Mouse (Mus musculus) adrenal gland, adult 8-10 months (tissue): ENCODE measurements around the gene A930033H14Rik. TPM values are rescaled to one million over a fixed set of nuclear protein-coding genes. Genes with fewer than 3 reads are reported as not detected.
A peak's percentile ranks its signal among the peaks of the same experiment; 100 is the strongest.

ENCODE experiments used
- DNase-seq: peaks from one replicate; pipeline ENCODE4 v3.0.0; 2022
- total RNA-seq, 4 experiments: library from RNA; stranded (reverse); gene quantifications; 2 replicates each; pipeline ENCODE4 v1.2.4; 2022

Gene A930033H14Rik
- 1 to 10 TPM; 2.0 to 4.5 (median 3.5) TPM for total RNA-seq

DNA sequence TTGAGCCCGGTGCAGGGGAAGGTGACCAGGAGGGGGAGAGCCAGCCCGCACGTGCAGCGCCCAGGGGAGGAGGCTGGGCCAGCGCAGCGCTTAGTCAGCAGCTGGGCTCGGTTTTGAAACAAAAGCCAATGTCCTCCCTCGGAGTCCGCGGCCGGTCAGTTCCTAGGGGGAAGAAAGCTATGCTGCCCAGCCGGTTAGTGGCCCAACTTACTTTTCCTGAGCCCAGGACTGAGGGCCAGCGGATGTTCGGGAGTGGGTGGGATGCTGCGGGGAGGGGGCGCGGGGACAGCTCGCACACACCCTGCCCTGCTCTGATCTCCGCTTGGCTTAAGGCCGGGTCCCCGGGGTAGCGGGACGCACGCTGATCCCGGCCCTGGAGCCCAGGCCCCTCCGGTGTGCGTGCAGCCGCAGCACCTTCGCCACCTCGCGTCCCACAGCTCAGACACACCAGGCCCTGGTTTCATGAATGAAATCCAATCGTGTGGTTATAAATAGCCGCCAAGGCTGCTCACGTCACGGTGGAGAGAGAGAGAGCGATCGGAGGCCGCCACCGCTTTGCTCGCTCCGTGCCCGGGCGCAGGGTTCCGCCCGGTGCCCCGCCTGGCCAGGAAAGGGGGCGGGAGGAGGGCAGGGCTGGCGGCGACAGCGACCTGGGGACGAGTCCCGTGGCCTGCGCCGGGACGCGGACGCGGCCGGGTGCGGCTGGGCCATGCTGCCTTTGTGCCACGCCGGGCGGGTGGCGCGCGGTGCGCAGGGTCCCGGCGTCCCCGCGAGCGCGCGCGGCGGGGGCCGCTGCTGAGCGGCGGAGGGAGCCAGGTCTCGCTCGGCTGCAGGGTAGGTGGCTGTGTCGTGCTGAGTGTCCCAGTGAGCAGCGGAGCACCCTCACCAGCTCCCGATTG is at the start of gene A930033H14Rik:
TSS of gene A930033H14Rik (minus strand) at position 557 of the 899 bp plus-strand sequence.
- peak; percentile 87 for DNase-seq

DNA sequence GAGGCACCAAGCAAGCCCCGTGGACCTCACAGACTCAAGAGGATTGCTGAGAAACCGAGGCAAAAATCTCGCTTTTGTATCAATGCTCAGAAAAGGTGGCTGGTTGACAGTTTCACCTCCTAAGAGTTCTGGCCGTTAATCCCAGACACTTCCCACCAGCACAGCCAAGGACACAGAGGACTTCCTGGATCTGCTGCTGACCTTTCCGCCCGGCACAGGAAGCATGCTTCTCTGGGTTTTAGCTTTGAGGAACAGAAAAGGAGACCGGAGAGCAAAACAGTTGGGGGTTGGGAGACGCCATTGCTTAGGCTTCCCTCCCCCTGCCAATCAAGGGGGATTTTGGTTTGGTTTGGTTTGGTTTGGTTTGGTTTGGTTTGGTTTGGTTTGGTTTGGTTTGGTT is 47.0 kb upstream of the A930033H14Rik start:
- DNase-seq, result no peak

DNA sequence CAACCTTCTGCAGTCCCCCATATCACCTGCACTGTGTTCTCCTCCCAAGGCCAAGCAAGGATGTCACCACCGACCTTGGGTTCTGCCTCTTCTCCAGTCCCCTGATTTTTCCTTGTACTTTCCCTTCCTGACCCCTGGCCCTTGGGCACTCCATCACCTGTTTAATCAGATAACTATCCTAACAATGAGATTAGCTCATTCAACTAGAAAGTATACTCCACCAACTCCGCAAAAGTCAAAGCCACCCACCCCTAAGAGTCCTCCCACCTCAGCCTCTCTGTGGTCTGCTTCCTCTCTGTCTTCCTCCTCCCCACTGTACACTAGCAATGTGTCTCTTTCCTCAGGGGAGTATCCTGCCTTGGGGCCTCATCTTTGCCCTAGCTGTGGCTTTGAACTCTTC is 46.3 kb upstream of the A930033H14Rik start:
- DNase-seq, result no peak

DNA sequence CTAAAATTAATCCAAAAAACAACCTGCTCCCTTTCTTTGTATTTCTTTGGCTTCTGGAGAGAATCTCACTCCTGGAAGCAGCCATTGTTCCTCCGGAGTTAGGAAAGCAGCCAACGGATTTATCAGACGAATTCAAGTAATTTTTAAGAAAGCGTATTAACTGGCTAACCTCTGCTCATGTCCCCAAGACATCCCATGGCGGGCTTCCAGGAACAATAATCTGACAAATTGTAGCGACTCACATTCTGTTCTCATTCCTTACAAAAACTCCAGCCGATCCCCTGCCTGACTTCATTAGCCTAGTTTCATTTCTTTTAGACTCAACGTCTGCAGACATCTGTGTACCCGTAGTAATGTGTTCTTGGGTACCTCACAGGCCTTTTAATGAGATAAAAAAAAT is 45.7 kb upstream of the A930033H14Rik start:
- DNase-seq, result no peak

DNA sequence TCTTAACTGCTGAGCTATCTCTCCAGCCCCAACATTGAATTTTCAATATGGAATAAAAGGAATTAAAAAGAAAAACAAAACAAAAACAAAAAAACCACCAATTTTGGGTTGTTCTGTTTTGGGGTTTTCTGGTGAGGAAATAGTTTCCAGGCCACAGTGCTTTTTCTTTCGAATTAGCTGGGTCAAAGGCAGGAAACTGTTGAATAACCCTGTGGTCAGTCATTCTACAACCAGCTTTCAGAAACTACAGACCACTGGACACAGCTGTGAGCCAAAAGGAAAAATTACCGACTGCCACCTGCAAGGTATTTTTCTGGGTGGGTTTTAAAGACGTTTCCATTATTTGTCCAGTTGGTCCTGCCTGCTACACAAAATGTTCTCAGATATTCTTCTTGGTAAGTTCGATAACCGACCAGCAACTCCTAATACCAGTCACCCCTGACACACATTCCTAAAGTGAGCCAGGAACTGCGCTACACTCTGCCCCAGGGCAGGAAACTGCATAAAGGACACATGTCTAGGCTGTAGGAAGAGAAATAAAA is 44.8 kb upstream of the A930033H14Rik start:
- DNase-seq, result no peak

DNA sequence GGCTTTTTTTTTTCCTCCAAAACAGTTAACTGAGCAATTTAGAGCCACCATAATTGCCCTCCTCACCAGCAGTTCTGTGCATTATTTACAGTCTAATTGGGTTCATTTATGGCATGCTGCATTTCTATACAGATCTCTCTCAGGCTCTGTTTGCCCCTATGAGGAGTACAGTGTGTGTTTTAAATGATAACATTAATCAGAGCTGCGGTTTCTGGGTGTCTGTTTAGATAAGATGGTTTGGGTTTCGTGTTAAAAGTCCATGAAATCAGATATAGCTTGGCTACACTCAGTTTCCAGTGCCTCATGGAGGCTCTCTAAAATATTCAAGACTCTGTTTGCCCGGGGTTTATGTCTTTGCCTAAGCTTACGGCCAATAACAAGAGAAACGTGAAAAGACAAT is 42.7 kb upstream of the A930033H14Rik start:
- DNase-seq, result no peak

DNA sequence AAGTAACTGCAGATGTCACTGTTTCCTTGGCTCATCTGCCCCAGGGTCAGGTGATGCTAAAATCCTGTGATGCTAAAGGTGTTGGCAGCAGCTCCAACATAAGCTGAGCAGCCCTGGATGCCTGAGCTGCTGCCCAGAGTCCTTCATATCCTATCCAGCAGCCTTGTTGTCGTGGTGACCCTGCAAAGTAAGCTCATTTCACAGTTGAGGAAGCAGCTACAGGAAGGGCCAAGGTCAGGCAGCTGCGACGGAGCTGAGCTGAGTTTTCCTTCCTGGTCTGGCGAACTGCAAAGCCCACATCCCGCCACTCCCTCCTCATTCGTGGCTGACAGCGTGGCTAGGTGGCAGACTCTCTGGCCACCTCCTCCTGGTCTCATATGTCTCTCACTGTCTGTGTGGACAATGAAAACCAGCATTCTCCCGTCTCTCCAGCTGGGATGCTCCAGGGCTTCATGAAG is 41.5 kb upstream of the A930033H14Rik start:
- DNase-seq, result peak; percentile 65

DNA sequence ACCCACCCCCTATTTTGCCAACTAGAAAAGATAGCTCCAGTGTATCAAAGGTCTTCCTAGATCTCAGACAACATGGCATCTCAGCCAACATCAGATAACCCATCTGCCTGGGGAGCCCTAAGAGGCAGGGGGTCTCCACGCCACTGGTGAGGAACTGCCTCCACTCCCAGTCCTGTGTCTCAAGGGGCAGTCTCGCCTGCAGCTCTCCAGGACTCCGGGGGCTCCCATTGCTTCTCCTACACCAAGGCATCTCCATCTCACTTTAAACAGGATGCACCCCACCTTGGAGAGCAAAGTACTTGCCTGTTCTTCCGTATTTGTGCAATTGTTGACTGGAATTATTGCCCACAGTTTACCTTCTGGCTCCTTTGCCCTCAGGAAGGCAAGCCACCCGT is 40.8 kb upstream of the A930033H14Rik start:
- DNase-seq, result no peak

DNA sequence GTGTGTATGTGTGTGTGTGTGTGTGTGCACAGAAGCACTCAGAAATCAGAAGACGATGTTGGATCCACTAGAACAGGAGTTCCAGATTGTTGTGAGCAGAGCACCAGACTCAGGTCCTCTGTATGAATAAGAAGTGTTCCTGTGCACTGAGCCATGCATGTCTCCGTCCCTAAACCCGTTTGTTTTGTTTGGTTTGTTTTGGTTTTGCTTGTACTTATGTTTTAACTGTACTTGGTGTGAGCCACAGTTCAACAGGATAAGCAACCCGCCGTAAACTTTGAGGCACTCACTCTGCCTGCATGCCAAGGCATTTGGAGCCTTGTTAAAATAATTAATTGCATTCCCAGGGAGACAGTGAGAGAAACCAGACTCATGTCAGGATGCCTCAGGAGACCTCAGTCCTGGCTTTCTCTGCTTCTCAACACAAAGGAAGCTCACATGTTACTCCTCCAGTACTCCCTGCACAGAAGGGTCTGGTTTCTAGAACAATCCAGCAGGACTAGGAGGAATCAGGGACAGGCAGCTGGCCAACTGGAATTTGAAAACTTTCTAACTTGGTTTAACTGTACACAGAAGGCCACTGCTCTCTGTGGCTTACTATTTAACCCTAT is 40.3 kb upstream of the A930033H14Rik start:
- no peak for DNase-seq

DNA sequence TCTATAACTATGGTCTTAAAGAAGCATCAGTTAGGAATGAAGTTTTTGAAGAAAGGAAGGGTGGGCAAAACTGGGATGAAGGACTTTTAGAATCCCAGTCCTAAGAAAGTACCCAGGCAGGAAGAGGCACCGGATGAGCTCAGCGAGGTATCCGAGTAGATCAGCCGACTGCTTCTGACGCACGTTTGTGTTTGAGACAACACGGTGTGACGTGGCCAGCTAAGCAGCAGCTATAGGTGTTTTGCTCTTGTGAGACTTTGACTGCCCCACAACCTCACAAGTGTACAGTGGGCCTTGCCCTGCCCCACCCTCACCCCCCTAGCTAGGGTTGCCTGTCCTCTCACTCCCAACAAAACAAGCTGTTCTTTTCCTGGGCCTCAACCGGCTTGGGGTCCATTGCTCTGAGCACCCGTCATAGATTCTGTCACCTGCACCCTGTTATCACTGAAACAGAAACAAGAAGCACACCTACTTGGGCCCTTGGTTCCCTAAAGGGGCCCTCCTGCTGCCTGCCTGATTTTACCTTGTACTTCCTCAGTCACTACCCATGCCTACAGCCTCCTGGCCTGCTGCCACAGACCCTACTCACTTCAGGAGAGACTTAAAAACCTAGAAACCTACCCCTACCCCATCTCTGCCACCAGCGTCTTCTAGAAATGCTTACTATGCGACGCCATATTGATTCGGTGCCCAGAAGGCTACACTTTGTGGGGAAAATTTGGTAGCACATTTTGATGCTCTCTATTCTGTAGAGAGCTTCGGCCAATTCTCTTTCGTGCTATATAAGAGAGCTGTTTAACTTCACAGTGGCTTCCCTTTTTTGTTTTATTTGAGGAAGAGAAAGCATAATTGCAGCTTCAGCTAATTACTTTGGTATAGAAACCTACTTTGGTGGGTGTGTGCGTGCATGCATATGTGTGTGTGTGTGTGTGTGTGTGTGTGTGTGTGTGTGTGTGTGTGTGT is 39.5 kb upstream of the A930033H14Rik start:
- no peak for DNase-seq

DNA sequence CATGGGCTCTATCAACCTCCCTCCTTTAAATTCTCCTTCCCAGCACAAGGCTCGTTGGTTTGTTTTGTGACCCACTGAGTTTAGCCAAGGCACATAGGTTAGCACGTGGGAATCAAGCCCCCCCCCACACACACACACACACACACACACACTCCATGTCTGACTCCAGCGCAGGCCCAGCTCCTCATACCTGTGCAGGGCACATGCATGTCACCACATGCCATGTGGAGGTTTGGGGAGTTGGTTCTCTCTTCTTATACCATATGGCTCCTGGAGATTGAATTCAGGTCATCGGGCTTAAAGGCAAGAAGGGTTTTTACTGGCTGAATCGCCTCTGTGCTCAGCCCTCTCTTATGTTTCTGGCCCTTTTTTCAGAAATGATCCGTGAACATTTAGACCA is 38.4 kb upstream of the A930033H14Rik start:
- DNase-seq, result no peak

DNA sequence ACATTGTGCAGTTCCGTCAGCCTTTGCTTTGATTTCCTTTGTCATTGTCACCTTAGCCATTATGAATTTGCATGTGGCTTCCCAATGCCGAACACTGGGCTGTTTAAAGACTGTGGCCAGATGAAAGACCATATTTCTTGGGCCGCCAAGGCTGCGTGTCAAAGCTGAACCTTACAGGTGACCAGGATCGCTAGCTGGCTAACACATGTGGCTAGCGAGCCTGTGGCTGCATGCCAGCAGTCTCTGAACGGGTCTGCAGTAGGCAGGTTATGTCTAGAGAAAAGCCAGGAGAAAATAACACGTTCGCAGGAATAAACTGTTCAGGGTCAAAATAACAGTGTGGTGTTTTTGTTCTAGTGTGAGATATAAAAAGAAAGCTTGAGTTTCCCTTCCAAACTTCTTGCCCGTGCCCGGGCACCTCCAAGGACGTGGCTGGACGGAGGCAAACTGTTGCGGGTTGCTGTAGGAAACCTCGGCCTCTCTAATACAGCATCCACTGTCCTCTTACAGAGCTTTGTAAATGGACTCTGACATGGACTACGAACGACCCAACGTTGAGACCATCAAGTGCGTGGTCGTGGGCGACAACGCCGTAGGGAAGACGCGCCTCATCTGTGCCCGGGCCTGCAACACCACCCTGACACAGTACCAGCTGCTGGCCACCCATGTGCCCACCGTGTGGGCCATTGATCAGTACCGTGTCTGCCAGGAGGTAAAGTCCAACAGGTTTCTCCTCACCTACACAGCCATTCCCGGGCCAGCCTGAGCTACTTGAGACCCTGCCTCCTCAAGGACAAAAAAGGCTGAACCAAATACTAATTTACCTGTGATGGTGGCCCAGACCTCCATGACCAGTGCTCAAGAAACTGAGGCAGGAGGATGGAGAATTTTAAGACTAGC is 35.6 kb upstream of the A930033H14Rik start:
- DNase-seq, result no peak

DNA sequence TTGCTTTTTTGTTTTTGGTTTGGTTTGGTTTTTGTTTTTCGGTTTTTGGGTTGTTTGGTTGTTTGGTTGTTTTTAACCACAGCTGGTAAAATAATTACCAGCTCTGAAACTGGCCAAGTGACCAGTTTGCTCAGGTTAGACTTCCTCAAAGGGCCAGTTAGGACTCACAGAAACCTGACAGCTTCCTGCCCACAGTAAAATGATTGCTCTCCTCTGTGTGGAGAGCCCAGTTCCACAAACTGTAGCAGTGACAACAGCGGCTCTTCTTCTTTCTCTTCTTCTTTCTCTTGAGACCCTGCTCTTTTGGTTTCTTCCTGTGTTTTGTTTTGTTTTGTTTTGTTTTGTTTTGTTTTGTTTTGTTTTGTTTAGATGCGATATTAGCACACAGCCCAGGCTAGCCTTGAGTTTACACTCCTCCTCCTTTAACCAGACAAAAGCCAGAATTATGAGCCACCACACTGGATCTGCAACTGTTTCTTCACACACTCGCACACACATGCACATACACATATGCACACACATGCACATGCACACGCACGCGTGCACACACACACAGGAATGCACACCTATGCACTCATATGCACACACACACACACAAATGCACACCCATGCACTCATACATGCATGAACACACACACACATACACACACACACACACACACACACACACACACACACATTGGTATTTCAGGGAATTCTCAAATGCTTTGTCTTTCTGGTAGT is 34.6 kb upstream of the A930033H14Rik start:
- no peak for DNase-seq

DNA sequence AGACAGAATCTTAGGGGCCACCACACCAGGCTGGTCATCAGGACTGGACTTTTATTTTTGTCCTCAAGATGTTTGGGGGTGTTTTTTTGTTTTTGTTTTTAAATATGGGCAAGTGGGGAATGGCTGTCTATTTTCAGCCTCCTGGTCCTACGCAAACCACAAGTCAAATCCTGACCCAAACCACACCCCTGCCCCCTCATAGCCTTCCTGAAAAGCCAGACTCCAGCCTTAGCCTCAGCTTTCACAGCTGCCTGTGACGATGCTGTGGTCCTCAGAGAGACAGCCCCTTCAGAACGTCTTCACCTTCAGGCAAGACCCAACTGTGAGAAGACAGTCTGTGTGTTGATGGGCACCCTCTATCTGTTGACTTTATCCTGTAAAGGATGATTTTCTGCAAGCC is 33.9 kb upstream of the A930033H14Rik start:
- no peak for DNase-seq

DNA sequence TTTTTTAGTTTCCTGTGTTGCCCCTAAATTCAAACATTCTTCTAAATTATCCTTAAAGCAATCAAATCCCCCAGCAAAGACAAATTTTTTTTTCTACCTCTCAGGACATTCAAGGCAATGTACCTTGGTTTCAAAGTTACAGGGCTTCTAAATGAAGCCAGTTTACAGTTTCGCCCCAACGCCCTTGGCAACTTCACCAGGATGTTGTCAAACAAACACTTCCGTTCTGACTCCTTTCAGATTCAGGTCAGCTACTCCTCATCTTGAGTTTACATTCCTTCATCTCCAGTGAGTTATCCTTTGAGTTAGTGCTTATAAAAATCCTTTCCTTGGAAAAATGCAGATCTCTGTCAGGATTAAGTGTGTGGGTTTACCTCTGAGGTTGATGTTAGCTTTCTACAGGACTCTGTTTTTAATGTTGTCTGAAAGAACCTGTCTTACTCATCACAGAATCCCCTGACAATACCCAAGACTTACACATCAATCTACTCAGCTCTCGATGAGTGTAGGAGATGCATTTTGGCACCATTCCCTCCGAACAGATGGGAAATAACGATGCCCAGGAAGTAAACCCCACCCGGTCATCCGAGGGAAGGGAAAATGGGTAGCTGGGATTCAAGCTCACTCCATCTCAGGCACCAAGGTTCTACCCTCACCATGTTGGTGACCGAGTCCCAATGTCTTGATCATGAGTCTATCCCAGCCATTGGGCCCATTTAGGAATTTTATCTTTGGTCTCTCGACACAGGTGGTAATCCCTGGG is 33.2 kb upstream of the A930033H14Rik start:
- no peak for DNase-seq

DNA sequence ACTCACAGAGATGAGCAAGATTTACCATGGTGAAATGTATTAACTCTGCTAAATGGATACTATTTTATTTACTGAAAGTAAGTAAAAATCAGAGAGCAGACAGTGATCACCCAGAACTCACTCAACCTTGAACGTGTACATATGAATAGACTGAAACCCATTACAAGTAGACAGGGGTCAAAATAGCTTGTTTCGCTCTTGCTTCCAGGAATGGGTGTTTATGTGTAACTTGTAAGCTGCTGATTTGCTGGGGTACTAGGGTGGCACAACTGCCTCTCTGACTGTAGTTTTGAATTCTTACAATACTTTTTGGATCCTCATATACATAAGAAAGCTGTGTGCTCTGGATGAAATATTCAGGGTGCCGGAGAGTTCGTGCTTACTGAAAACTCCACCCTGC is 32.3 kb upstream of the A930033H14Rik start:
- no peak for DNase-seq

DNA sequence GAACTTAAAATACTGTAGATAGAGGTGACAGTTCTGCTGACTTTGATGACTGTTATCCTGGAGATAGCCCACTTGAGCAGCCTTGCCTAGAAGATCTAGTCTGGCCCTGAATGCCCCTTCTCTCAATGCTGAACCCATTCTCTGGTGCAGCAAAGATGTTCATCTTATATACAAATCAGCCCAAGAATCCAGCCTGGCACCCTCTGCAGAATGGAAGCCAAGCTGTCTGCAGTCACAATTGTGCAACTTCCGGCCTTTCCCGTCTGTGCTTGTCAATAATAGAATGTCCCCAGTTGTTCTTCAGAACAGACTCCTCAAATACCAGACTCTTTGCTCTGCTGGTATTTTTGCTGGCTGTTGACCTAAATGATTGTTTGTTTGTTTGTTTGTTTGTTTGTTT is 27.6 kb upstream of the A930033H14Rik start:
- DNase-seq, result no peak

DNA sequence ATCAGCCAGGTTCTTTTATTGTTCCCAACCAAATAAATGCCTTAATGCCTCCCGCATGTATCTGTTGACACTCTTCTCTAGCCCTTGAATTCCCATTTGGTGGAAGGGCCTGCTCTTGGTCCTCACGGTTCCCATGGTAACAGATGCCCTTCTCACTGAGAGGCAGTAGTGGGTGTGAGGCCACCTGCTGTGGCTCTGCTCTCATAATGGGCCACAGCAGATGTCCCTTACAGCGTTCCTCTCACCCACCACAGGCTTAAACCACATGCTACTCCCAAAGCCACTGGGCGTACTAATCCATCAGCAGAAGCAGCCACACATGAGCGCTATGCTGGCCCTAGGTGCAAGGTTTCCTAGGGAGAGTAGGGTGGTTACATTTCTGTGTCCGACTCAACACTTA is 25.4 kb upstream of the A930033H14Rik start:
- no peak for DNase-seq

DNA sequence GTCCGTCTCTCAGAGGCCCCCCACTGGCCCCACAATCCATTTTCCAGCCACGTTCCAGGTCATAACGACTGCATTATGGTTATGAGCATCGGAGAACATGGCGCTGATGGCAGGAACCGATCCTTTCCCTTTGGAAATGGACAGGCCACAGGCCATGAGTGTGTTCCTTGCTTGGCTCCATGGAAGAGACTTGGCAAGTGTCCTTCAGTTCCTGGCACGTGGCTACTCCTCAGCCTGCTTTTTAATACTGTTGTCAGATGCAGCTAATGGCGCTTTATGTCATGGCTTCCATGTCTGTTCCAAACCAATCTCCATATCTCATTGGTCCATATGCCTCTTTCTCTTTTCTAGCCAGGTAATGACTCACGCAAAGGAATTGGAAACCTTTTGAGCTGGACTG is 24.9 kb upstream of the A930033H14Rik start:
- DNase-seq, result no peak

DNA sequence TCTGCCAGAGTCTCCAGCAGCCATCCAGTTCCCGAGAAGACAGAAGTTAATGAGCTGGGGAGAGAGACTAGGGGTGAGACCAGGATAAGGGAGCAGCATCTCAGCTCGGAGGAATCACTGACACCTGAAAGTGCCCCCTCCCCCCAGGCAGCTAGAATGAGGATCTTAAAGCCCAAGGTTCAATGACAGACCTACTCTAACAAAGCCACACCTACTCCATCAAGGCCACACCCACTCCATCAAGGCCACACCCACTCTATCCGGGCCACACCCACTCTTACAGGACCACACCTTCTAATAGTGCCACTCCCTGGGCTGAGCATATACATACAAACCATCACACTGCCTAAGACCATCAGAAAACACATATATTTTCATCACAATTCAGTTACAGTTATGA is 24.3 kb upstream of the A930033H14Rik start:
- no peak for DNase-seq
